Mouse (Mus musculus) forebrain, embryonic 12.5 days (tissue): ENCODE measurements around the gene Atp2a1. TPM values are rescaled to one million over a fixed set of nuclear protein-coding genes. Genes with fewer than 3 reads are reported as not detected.
"Not testable (repeated sequence)": the region's sequence is repeated elsewhere in the genome, so short reads cannot be mapped to it uniquely, and the experiment has no call there.

ENCODE experiments used
- ATAC-seq: fragments of 200-750 bp; cut with Nextera tagmentation; 2 replicates; pipeline ENCODE4 v1.8.0; 2017; ENCODE audit warnings: moderate TSS enrichment; ENCODE audit not compliant: low FRiP score
- H3K27ac ChIP-seq: fragments of 300-500 bp; sonication (generic); 2 replicates; pipeline ENCODE4 v1.5.1; 2016; ENCODE audit warnings: mild to moderate bottlenecking
- H3K27me3 ChIP-seq: fragments of 300-500 bp; sonication (generic); 2 replicates; pipeline ENCODE4 v1.6.1; 2016; ENCODE audit warnings: mild to moderate bottlenecking
- H3K36me3 ChIP-seq: fragments of 300-500 bp; sonication (generic); replicated peaks from 2 replicates; pipeline ENCODE4 v1.6.1; 2016; ENCODE audit warnings: mild to moderate bottlenecking
- H3K4me1 ChIP-seq: fragments of 300-500 bp; sonication (generic); 2 replicates; pipeline ENCODE4 v1.6.1; 2016
- H3K4me2 ChIP-seq: fragments of 300-500 bp; sonication (generic); 2 replicates; pipeline ENCODE4 v1.6.1; 2016; ENCODE audit warnings: mild to moderate bottlenecking, moderate library complexity
- H3K4me3 ChIP-seq: fragments of 300-500 bp; sonication (generic); replicated peaks from 2 replicates; pipeline ENCODE4 v1.5.1; 2016; ENCODE audit warnings: mild to moderate bottlenecking
- H3K9ac ChIP-seq: fragments of 300-500 bp; sonication (generic); 2 replicates; pipeline ENCODE4 v1.6.1; 2016; ENCODE audit warnings: mild to moderate bottlenecking
- H3K9me3 ChIP-seq: fragments of 300-500 bp; sonication (generic); 2 replicates; pipeline ENCODE4 v1.6.1; 2016
- WGBS: fragments of 180-500 bp; shearing (Covaris S2); methylation state at CpG from one replicate; pipeline ENCODE4 v1.1.7; 2016; 5-methylcytosine and 5-hydroxymethylcytosine counted together
- polyA plus RNA-seq: library from polyadenylated mRNA; unstranded; fragments of >200 nt; fragmentation: Nextera tagmentation; extraction: Ambion mirVana; gene quantifications from 2 replicates; pipeline ENCODE4 v1.2.1, GENCODE M21; 2016

Atp2a1 gene
- polyA plus RNA-seq, 1 experiment from 2014 or later = 0.43 TPM

DNA sequence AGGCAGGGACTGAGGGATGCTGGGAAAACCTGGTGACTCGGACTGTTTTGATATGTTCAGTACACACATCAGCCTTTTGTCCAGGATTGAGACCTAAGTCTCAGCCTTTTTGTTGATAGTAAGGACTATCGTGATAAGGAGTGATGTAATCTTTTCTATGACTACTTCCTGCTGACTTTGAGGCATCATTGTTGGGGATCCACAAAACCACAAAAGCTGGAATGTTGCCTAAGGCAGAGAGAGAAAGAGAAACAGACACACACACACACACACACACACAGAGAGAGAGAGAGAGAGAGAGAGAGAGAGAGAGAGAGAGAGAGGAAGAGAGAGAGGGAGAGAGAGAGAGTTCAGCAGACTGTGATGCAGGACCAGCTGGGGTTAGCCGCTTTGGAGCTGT lies 44.4 kb downstream of the Atp2a1 start:
- Histone ChIP-seq H3K36me3 (no peaks in the 10 kb centered on the region), H3K9ac (no peak overlapping the region), H3K4me3 (no peak overlapping the region), H3K4me2 (no peak overlapping the region), H3K4me1 (peaks cover 20% of the 10 kb centered on the region), H3K27me3 (no peaks in the 10 kb centered on the region), H3K9me3 (no peaks in the 10 kb centered on the region), H3K27ac (no peak overlapping the region)
- 75% methylated on average over 3 of the region's 3 CpGs for WGBS
- no peak for ATAC-seq

DNA sequence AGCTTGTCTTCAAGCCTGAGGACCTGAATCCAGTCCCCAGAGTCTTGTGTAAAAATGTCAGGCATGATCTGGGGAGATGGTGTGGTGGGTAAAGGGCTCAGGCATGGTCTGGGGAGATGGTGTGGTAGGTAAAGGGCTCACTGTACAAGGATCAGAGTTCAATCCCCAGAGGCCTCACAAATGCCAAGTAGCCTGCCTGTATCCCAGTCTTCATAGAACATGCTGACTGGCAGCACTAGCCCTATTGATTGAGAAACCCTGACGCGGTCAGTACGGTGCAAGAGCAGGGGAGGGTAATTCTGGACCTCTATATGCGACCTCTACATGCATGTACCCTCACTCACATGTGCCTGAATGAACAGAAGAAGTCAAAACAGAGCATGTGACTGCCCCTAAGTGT lies 45.3 kb downstream of the Atp2a1 start:
- H3K27me3 ChIP-seq = no peaks in the 10 kb centered on the region
- H3K4me3 ChIP-seq = no peak overlapping the region
- no peak overlapping the region for H3K9ac ChIP-seq
- peaks cover 20% of the 10 kb centered on the region for H3K4me1 ChIP-seq
- WGBS = 71% methylated on average over 4 of the region's 4 CpGs
- H3K36me3 ChIP-seq = no peaks in the 10 kb centered on the region
- H3K9me3 ChIP-seq = no peaks in the 10 kb centered on the region
- H3K4me2 ChIP-seq = no peak overlapping the region
- ATAC-seq = no peak
- no peak overlapping the region for H3K27ac ChIP-seq

DNA sequence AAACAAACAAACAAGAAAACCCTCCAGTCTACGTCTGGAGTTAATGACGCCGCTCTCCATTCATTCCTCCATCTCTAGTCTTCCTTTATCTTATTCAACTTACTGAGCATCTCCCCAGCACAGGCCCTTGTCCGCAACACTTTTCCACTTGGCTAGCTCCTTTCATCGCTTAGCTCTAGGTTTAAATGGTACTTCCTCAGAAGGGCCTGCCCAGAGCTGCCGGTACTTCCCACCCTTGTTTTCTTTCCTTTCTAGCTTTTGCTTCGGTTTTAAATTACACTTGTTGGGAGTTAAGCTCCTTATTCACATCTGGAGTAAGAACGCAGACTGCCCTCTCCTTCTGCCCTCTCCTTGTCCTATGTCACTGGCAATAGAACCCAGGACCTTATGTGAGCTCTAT lies 45.9 kb downstream of the Atp2a1 start:
- H3K27ac ChIP-seq = no peak overlapping the region

DNA sequence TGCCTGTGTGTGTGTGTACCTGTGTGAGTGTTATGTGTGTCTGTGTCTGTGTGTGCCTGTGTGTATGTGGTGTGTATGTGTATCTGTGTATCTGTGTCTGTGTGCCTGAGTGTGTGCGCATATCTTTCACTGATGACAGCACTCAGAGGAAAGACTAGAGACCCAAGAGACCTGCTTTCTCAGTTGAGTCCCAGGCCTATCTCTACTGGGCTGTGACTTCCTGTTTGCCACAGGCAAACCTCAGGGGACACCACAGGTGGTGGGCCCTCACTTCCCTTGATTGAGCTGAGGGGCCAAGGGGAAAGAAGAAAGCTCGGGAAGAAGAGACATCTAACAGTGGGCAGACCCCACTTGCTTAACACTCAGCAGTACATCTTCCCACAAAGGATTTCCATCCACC lies 46.3 kb downstream of the Atp2a1 start:
- ATAC-seq = no peak
- no peak overlapping the region for H3K27ac ChIP-seq
- H3K9me3 ChIP-seq = no peaks in the 10 kb centered on the region
- H3K4me1 ChIP-seq = peaks cover 20% of the 10 kb centered on the region
- WGBS = 43% methylated on average over 2 of the region's 2 CpGs
- no peak overlapping the region for H3K9ac ChIP-seq
- no peaks in the 10 kb centered on the region for H3K27me3 ChIP-seq
- no peak overlapping the region for H3K4me2 ChIP-seq
- H3K36me3 ChIP-seq = no peaks in the 10 kb centered on the region
- H3K4me3 ChIP-seq = no peak overlapping the region

More for the DNA sequence above, 45.9 kb downstream of the Atp2a1 start:
- H3K4me1 ChIP-seq = peaks cover 20% of the 10 kb centered on the region
- H3K36me3 ChIP-seq = no peaks in the 10 kb centered on the region
- H3K9ac ChIP-seq = no peak overlapping the region
- H3K4me2 ChIP-seq = no peak overlapping the region
- H3K9me3 ChIP-seq = no peaks in the 10 kb centered on the region
- no peaks in the 10 kb centered on the region for H3K27me3 ChIP-seq
- no peak for ATAC-seq
- H3K4me3 ChIP-seq = no peak overlapping the region
- 5% methylated on average over 8 of the region's 8 CpGs for WGBS

DNA sequence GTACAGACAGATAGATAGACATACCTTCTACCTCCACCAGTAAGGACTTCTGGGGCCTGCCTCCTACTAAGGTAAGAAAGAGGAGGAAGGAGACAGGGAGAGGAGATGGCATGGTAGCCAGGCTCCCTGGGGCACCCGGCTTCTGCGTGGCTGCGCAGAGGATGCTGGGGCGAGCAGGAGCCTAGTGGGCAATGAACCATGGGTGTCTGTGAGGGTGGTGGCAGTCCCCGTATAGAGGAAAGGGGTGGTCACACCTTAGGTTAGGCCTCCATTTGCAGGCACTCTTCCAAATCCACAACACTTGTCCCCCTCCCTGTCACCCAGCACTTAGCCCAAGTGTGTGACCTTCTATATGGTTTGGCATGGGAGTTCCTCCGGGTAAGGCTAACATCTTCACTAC lies 48.2 kb downstream of the Atp2a1 start, which contains the start of gene Cd19:
Gene Cd19, minus strand, starts transcription at position 165 of the 400 bp plus-strand sequence.
- H3K4me3 ChIP-seq = no peak within 1 kb of the TSS
- no peak within 1 kb of the TSS for H3K4me2 ChIP-seq
- ATAC-seq = no peak
- no peaks in the 10 kb centered on the region for H3K27me3 ChIP-seq
- no peak within 1 kb of the TSS for H3K9ac ChIP-seq
- 96% methylated on average over 6 of the region's 6 CpGs for WGBS
- H3K9me3 ChIP-seq = no peaks in the 10 kb centered on the region
- peaks cover 20% of the 10 kb centered on the region for H3K4me1 ChIP-seq
- no peaks in the 10 kb centered on the region for H3K36me3 ChIP-seq
- no peak within 1 kb of the TSS for H3K27ac ChIP-seq

DNA sequence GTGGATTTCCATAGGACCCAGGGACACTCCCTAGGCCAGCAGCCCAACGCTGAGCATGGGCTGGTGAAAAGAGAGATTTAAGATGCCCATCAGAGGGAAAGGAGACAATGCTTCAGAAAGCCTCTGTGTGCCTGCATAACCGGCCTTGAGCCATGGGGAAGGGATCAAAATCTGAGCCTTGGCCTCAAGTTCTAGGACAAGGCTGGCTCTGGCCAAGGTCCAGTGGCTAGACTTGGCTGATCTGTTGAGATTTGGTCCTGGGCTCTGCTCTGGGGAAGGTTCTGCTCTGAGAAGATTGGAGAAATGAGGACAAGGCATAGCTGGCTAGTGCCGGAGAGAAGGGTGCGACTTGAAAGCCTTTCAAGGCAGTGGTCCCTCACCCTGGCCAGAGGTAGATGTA lies 51.8 kb downstream of the Atp2a1 start:
- H3K27me3 ChIP-seq = 0 out of 2 replicates have a peak, but pooled peaks cover 4% of the 10 kb centered on the region
- no peak for ATAC-seq
- H3K36me3 ChIP-seq = no peaks in the 10 kb centered on the region
- no peak overlapping the region for H3K9ac ChIP-seq
- H3K9me3 ChIP-seq = no peaks in the 10 kb centered on the region
- H3K4me1 ChIP-seq = peaks cover under 1% of the 10 kb centered on the region; the same call in 1 of the 2 replicates
- H3K4me2 ChIP-seq = no peak overlapping the region
- no peak overlapping the region for H3K27ac ChIP-seq
- 89% methylated on average over 4 of the region's 4 CpGs for WGBS
- no peak overlapping the region for H3K4me3 ChIP-seq

DNA sequence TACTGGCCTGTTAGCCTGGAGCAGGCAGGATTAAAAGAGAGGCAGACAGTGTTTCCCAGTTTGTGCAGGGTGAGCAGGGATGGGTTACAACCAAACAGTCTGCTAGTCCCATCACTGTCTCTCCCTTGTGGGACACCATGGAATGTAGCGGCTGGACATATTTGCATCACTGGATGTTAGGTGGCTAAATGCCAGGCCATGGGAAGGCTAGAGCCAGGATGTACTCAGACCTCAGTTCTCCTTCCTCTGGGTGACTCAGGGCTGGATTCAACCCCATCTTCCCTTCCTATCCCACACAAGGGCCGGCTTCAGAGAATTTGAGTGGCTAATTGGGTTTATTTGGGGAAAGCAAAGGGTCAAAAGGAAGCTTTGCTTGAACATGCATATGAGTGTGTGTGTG lies 54.2 kb downstream of the Atp2a1 start:
- Histone ChIP-seq H3K4me2 (no peak overlapping the region), H3K4me1 (no peaks in the 10 kb centered on the region), H3K9ac (no peak overlapping the region), H3K36me3 (no peaks in the 10 kb centered on the region), H3K27me3 (0 out of 2 replicates have a peak, but pooled peaks cover 4% of the 10 kb centered on the region), H3K4me3 (no peak overlapping the region), H3K27ac (no peak overlapping the region), H3K9me3 (no peaks in the 10 kb centered on the region)
- ATAC-seq = no peak
- 87% methylated on average over 2 of the region's 2 CpGs for WGBS

DNA sequence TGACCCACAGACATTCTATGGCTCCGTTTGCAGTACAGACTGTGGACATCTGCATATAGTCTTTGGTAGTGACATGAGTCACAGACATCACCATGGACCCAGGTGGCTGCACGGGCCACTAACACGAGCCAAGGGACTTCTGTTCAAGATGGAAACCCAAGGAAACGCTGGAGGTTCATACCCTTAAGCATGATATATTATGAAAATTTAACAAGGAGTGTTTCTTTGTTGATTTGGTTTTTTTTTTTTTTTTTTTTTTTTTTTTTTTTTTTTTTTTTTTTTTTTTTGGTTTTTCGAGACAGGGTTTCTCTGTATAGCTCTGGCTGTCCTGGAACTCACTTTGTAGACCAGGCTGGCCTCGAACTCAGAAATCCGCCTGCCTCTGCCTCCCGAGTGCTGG lies 60.4 kb downstream of the Atp2a1 start:
- H3K4me3 ChIP-seq, H3K4me2 ChIP-seq, H3K9me3 ChIP-seq, H3K27me3 ChIP-seq, H3K9ac ChIP-seq, H3K27ac ChIP-seq, H3K36me3 ChIP-seq, ATAC-seq, H3K4me1 ChIP-seq: not testable (repeated sequence)
- 75% methylated on average over 8 of the region's 8 CpGs for WGBS

DNA sequence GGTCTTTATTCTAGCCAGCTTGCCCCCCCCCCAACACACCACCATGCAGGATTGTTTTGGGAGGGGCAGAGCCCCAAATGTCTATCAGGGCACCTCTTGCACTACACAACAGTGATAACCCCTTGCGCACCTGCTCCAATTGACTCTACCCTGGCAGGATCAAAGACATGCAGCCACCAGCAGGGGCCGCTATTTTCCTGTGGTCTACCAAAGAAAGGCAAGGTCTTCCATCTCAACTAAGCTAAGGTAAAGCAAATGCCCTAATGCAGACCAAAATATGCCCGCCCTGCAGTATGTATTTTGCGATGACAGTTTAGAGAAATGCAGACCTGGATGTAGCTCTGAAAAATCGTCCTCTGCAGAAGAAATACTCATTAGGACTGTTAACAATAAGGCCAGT lies 63.4 kb downstream of the Atp2a1 start:
- ATAC-seq = no peak
- no peaks in the 10 kb centered on the region for H3K27me3 ChIP-seq
- no peak overlapping the region for H3K4me2 ChIP-seq
- H3K36me3 ChIP-seq = no peaks in the 10 kb centered on the region
- no peak overlapping the region for H3K27ac ChIP-seq
- H3K4me1 ChIP-seq = peaks cover 15% of the 10 kb centered on the region
- H3K9ac ChIP-seq = no peak overlapping the region
- WGBS = 5% methylated on average over 5 of the region's 5 CpGs
- H3K4me3 ChIP-seq = no peak overlapping the region
- no peaks in the 10 kb centered on the region for H3K9me3 ChIP-seq

DNA sequence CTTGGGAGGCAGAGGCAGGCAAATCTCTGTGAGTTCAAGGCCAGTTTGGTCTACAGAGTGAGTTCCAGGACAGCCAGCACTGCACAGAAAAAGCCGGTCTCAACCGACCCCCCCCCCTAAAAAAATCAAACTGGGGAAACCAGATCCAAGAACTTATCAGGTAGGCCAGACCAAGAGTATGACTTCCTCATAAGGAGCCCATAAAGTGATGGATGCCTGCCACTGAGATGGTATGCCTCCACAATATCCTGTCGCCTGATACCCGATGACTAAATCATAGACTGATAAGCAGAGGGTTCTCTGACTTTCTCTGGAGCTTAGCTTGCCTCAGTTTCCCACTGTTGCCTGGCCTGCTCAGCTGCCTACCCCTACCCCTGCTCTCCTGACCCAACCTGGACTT lies 65.1 kb downstream of the Atp2a1 start:
- 95% methylated on average over 4 of the region's 4 CpGs for WGBS
- Histone ChIP-seq H3K4me1 (peaks cover 15% of the 10 kb centered on the region), H3K27me3 (no peaks in the 10 kb centered on the region), H3K4me2 (no peak overlapping the region), H3K9ac (no peak overlapping the region), H3K27ac (no peak overlapping the region), H3K4me3 (no peak overlapping the region), H3K9me3 (no peaks in the 10 kb centered on the region), H3K36me3 (no peaks in the 10 kb centered on the region)
- ATAC-seq = no peak

DNA sequence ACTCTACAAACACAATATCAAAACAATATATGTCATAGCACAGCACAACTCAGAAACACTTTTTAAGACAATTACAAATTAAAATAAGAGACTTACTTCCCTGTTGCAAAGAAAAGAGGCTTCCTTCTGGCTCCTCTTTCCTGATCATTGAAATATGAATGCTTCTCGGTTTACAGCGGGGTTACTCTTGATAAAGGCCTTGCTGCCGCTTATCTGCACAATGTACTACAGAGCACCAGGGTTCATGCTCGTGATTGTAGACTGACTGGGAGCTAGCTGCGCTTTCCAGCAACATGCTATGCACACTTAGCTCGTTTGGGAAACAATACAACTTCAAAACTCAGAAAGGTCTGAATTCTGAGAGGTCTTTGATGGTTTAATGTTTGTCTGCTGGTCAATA lies 65.7 kb downstream of the Atp2a1 start:
- no peak for ATAC-seq
- no peaks in the 10 kb centered on the region for H3K27me3 ChIP-seq
- H3K9ac ChIP-seq = no peak overlapping the region
- H3K36me3 ChIP-seq = no peaks in the 10 kb centered on the region
- 53% methylated on average over 6 of the region's 6 CpGs for WGBS
- H3K4me2 ChIP-seq = peak overlapping the region; percentile 39
- H3K9me3 ChIP-seq = no peaks in the 10 kb centered on the region
- H3K4me3 ChIP-seq = no peak overlapping the region
- peaks cover 15% of the 10 kb centered on the region for H3K4me1 ChIP-seq
- H3K27ac ChIP-seq = no peak overlapping the region

DNA sequence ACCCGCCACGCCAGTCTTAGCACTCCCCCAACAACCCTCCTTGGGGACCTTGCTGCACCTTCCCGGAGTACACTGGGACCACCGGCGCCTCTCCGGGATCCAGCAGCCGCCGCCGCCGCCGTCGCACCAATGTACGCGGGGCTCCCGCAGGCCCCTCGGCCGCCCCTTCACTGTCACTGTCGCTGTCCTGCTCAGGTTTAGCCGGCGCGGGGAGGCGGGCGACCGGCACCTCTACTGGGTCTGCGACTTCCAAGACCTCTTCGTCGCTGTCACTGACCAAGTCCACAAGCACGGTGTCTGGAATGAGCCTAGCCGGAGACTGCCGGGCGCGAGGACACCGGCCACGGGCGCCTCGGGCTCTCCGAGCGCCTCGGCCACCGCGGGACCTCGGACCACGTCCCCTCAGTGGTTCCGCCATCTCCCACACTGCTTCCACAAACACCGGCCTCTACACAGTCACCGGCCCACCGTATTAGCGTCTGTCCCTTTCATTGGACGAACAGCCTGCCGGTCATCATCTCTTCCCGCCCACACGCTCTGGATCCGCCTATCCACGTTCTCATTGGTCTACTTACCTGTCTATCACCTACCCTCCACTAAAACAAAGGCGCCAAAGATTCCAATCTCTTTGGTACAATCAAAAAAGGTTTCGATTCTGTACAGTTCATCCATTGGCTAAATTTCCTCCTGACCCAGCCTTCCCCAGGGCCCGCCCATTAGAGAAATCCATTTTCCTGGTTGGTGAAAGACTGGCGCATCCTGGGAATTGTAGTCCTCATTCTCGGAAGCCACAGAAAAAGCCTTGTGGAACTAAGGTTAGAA lies 66.4 kb downstream of the Atp2a1 start, which contains the start of gene Nfatc2ip:
Gene Nfatc2ip, minus strand, starts transcription at position 440 of the 822 bp plus-strand sequence.
- H3K4me3 ChIP-seq = peak within 1 kb of the TSS; percentile 80
- H3K4me2 ChIP-seq = peak within 1 kb of the TSS; percentile 72
- under 1% methylated on average over 59 of the region's 59 CpGs for WGBS
- no peak within 1 kb of the TSS; the same call in 1 of the 2 replicates for H3K27ac ChIP-seq
- no peaks in the 10 kb centered on the region for H3K27me3 ChIP-seq
- no peaks in the 10 kb centered on the region for H3K9me3 ChIP-seq
- ATAC-seq = peak; percentile 100
- H3K9ac ChIP-seq = peak within 1 kb of the TSS; percentile 81
- no peaks in the 10 kb centered on the region for H3K36me3 ChIP-seq
- H3K4me1 ChIP-seq = peaks cover 15% of the 10 kb centered on the region
